Mouse (Mus musculus) adrenal gland, adult 8-10 months (tissue): ENCODE data around the gene Asnsd1. TPM values are rescaled to one million over a fixed set of nuclear protein-coding genes. Genes with fewer than 3 reads are reported as not detected.

Source experiments
- total RNA-seq, 4 experiments: library from RNA; stranded (reverse); gene quantifications; 2 replicates each; pipeline ENCODE4 v1.2.4; 2022

The Asnsd1 gene
- total RNA-seq, 4 experiments from 2014 or later, result 28.0 to 33.0 (median 29.2) TPM

Other genes starting within 250 kb of the Asnsd1 start
- gene 1700019A02Rik, start 165.1 kb downstream of the Asnsd1 start, total RNA-seq, result not detected
- gene Pms1, start 55.7 kb downstream of the Asnsd1 start, total RNA-seq, result 10 to 100 TPM in 2 of 4 experiments, 1 to 10 TPM in 2; 4.5 to 10.8 (median 8.7) TPM
- 10 to 100 TPM; 21.6 to 27.5 (median 25.1) TPM for gene Ormdl1, start 55.7 kb downstream of the Asnsd1 start, total RNA-seq
- gene Gm28778, start 55.6 kb downstream of the Asnsd1 start, total RNA-seq, result 1 to 10 TPM; 1.4 to 4.2 (median 1.9) TPM
- 10 to 100 TPM; 23.2 to 26.4 (median 24.1) TPM for gene Osgepl1, start 39.1 kb downstream of the Asnsd1 start, total RNA-seq
- gene Asdurf, start 133 bp downstream of the Asnsd1 start, total RNA-seq, result not detected
- under 1 TPM in 3 of 4 experiments, not detected in 1; 0.08 to 0.14 (median 0.09) TPM for gene Gm28551, start 85 bp downstream of the Asnsd1 start, total RNA-seq